Mouse (Mus musculus): ENCODE measurements around the gene Cyp4f16. TPM values are rescaled to one million over a fixed set of nuclear protein-coding genes. Genes with fewer than 3 reads are reported as not detected.
"Not testable (repeated sequence)": the region's sequence is repeated elsewhere in the genome, so short reads cannot be mapped to it uniquely, and the experiment has no call there.

Gene Cyp4f16
- polyA plus RNA-seq, 1 experiment: 8.1 TPM

DNA sequence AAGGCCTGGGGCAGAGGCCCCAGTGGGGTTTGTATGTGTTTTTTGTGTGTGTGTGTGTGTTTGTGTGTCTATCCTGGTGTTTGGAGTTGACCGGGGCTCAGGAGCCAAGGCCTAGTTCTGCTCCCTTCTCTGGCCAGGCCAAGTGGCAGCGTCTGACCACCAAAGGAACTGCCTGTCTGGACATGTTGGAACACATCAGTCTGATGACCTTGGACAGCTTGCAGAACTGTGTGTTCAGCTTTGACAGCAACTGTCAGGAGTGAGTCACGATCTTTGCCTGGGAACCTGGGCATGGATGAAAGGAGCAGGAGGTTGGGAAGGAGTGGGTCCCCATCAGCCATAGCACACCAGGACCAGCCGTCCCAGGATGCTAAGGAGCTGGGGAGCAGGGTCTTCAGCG is 14.4 kb upstream of the Cyp4f16 start:
- no peak overlapping the region for H3K4me3 ChIP-seq (ENCODE audit: insufficient read depth, low read length)
- TF ChIP-seq CTCF (IDR thresholded peaks at IDR 0.05; ENCODE audit: extremely low read depth, insufficient read depth, low read length) (no peak), POLR2A (IDR thresholded peaks at IDR 0.05; ENCODE audit: extremely low read depth, insufficient read depth, low read length) (no peak)
- H3K27ac ChIP-seq (ENCODE audit: insufficient read depth, low read length): no peak overlapping the region
- H3K4me1 ChIP-seq (ENCODE audit: control insufficient read depth, insufficient read depth, low read length): no peaks in the 10 kb centered on the region

DNA sequence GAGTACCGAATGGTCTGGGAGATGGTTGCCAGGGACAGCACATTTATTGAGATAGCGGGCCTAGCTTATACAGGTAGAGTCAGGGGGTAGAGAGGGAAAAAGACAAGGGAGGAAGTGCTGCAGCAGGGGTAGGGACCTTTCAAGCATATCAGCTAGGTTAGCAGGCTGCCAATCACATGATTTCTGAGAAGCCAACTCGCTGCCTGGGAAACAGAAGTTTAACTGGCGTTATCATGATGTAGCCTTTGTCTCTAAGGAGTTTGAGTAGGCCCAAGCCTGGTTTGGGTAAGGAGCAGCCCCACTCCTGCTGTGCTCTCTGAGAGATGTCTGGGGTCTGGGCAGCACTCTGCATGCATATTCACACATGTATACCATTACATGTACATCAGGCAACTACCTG is 14.0 kb upstream of the Cyp4f16 start:
- no peak overlapping the region for H3K27ac ChIP-seq (ENCODE audit: insufficient read depth, low read length)
- TF ChIP-seq CTCF (IDR thresholded peaks at IDR 0.05; ENCODE audit: extremely low read depth, insufficient read depth, low read length): no peak
- TF ChIP-seq POLR2A (IDR thresholded peaks at IDR 0.05; ENCODE audit: extremely low read depth, insufficient read depth, low read length): no peak
- no peak overlapping the region for H3K4me3 ChIP-seq (ENCODE audit: insufficient read depth, low read length)
- no peaks in the 10 kb centered on the region for H3K4me1 ChIP-seq (ENCODE audit: control insufficient read depth, insufficient read depth, low read length)

DNA sequence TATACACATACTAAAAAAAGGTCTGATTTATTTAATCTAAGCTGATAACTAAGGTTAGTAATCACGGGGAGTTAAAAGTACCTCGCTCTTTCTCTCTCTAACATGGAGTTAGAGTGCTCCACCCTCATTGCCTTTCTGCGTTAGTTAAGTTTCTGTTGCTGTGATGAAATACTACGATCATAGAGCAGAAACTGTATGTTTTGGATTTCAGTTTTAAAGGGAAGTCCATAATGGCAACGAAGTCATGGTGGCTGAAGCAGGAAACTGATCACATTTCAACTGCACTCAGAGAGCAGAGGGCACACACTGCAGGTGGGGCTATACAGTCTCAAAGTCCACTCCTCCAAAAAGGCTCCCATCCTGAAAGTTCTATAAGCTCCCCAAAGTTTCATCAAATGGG is 13.5 kb upstream of the Cyp4f16 start:
- Histone ChIP-seq H3K4me1 (ENCODE audit: control insufficient read depth, insufficient read depth, low read length) (no peaks in the 10 kb centered on the region), H3K27ac (ENCODE audit: insufficient read depth, low read length) (no peak overlapping the region), H3K4me3 (ENCODE audit: insufficient read depth, low read length) (no peak overlapping the region)
- TF ChIP-seq POLR2A (IDR thresholded peaks at IDR 0.05; ENCODE audit: extremely low read depth, insufficient read depth, low read length) (no peak), CTCF (IDR thresholded peaks at IDR 0.05; ENCODE audit: extremely low read depth, insufficient read depth, low read length) (no peak)

DNA sequence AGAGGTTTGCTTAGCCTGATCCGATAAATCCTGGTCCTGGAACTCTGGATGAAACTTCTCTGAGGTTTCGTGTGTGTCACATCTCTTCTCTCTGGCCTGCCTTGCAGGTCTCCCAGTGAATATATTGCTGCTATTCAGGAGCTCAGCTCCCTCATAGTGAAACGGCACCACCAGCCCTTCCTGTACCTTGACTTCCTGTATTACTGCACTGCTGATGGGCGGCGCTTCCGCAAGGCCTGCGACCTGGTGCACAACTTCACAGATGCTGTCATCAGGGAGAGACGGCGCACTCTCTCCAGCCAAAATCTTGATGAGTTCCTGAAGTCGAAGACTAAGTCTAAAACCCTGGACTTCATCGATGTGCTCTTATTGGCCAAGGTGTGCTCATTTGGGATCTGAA is 12.5 kb upstream of the Cyp4f16 start:
- no peaks in the 10 kb centered on the region for H3K4me1 ChIP-seq (ENCODE audit: control insufficient read depth, insufficient read depth, low read length)
- no peak for TF ChIP-seq POLR2A (IDR thresholded peaks at IDR 0.05; ENCODE audit: extremely low read depth, insufficient read depth, low read length)
- no peak for TF ChIP-seq CTCF (IDR thresholded peaks at IDR 0.05; ENCODE audit: extremely low read depth, insufficient read depth, low read length)
- no peak overlapping the region for H3K27ac ChIP-seq (ENCODE audit: insufficient read depth, low read length)
- no peak overlapping the region for H3K4me3 ChIP-seq (ENCODE audit: insufficient read depth, low read length)

DNA sequence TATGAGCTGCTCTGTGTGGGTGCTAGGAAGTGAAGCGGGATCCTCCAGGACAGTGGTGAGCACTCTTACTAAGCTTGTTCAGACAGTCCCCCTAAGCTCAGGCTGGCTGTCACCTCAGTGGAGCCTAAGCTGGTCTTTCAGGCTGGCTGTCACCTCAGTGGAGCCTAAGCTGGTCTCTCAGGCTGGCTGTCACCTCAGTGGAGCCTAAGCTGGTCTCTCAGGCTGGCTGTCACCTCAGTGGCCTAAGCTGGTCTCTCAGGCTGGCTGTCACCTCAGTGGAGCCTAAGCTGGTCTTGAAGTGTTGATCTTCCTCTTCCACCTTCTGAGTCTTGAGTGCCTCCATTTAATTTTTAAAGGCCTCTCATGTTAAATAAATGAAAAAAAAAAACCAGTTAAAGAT is 10.0 kb upstream of the Cyp4f16 start:
- H3K4me1 ChIP-seq (ENCODE audit: control insufficient read depth, insufficient read depth, low read length); H3K27ac ChIP-seq (ENCODE audit: insufficient read depth, low read length); H3K4me3 ChIP-seq (ENCODE audit: insufficient read depth, low read length): not testable (repeated sequence)

DNA sequence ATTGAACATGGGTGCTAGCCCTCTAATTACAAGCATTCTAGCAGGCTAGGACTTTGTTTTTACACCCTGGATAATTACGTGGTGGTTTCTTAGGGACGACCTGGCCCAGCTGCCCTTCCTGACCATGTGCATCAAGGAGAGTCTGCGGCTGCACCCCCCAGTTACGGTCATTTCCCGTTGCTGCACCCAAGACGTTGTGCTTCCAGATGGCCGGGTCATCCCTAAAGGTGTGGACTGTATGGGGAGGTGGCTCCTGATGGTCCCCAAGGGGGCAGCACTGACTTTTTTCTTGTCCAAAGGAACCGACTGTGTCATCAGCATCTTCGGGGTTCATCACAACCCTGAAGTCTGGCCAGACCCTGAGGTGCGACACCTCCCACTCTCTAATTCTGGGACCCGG is 8.6 kb upstream of the Cyp4f16 start:
- Histone ChIP-seq H3K4me1 (ENCODE audit: control insufficient read depth, insufficient read depth, low read length) (no peaks in the 10 kb centered on the region), H3K4me3 (ENCODE audit: insufficient read depth, low read length) (no peak overlapping the region), H3K27ac (ENCODE audit: insufficient read depth, low read length) (no peak overlapping the region)
- no peak for TF ChIP-seq POLR2A (IDR thresholded peaks at IDR 0.05; ENCODE audit: extremely low read depth, insufficient read depth, low read length)
- no peak for TF ChIP-seq CTCF (IDR thresholded peaks at IDR 0.05; ENCODE audit: extremely low read depth, insufficient read depth, low read length)

DNA sequence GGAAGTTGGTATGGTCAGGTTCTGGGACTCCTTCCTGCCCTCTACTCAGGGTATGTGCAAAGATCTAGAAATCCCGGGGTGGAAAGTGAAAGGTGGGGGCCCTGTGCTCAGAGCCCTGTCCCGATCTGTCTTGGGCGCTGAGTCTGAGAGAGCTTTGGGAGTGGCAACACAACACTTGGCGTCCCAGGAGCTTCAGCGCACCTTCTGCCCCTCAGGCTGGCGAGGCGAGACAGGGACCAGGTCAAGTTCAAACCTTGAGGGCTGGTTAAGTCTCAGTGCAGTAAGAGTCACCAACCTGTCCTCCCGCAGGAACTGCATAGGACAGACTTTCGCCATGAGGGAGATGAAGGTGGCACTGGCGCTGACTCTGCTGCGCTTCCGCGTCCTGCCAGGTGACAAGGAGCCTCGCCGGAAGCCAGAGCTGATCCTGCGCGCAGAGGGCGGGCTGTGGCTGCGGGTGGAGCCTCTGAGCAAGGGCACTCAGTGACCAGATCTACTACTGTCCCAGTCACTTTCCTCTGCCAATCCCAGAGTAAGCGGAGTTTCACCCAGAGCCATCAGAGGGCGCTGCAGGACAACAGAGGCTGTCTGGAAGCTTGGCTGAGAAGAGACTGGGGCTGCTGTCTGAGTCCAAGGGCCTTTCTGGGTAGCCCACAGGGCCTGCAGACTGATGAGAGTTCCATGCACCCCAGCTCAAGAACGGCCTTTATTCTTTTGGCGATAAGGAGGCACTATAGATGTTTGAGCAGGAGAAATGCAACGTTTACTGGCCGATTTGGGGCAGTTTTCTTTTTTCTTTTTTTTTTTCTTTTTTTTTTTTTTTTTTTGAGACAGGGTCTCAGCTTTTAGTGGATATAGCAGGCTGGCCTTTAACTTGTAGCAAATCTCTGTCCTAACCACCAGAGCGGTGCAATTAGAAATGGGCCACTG is 7.7 kb upstream of the Cyp4f16 start:
- Histone ChIP-seq H3K4me3 (ENCODE audit: insufficient read depth, low read length) (no peak overlapping the region), H3K27ac (ENCODE audit: insufficient read depth, low read length) (no peak overlapping the region)

DNA sequence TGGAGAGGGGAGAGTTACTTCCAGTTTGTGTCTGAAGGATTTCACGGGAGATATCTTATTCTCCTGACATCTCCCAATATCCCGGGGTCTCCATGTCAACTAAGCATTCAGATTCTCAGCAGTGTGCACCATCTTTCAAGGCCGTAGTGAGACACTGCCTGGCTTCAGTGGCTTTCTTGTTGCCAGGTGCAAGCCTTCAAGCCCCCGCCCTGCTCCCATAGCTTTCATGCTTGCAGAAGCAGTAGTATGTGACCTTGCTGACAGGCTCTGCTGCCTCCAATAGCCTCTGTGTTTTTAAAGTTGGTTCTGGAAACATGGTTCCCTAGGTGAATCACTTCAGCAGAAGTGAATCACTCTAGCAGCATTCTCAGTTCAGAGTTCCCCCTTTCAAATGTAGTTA is 4.0 kb upstream of the Cyp4f16 start:
- not testable (repeated sequence) for H3K4me1 ChIP-seq (ENCODE audit: control insufficient read depth, insufficient read depth, low read length); H3K27ac ChIP-seq (ENCODE audit: insufficient read depth, low read length); H3K4me3 ChIP-seq (ENCODE audit: insufficient read depth, low read length)

More for the DNA sequence above, 7.7 kb upstream of the Cyp4f16 start:
- TF ChIP-seq POLR2A (IDR thresholded peaks at IDR 0.05; ENCODE audit: extremely low read depth, insufficient read depth, low read length) (no peak), CTCF (IDR thresholded peaks at IDR 0.05; ENCODE audit: extremely low read depth, insufficient read depth, low read length) (peak; percentile 82)
- H3K4me1 ChIP-seq (ENCODE audit: control insufficient read depth, insufficient read depth, low read length): no peaks in the 10 kb centered on the region

DNA sequence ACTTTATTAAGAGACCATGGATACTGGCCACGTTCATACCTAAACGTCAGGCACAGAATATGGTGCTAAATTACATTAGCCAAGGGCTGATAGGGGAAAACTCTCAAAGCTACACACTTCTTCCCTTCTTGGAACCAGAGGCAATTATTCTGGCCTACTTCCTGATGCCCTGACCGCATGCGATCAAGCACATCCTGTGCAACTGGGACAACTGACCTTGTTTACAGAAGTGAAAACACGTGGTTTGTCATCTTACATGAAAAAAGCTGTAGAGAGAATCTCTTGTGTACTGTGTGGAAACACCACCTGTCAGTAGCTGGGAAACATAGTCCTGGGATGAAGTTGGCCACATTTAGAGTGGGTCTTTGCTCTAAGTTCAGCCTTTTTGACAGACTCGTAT is 2.3 kb upstream of the Cyp4f16 start:
- no peaks in the 10 kb centered on the region for H3K4me1 ChIP-seq (ENCODE audit: control insufficient read depth, insufficient read depth, low read length)
- no peak overlapping the region for H3K4me3 ChIP-seq (ENCODE audit: insufficient read depth, low read length)
- no peak overlapping the region for H3K27ac ChIP-seq (ENCODE audit: insufficient read depth, low read length)
- TF ChIP-seq CTCF (IDR thresholded peaks at IDR 0.05; ENCODE audit: extremely low read depth, insufficient read depth, low read length): no peak
- no peak for TF ChIP-seq POLR2A (IDR thresholded peaks at IDR 0.05; ENCODE audit: extremely low read depth, insufficient read depth, low read length)

DNA sequence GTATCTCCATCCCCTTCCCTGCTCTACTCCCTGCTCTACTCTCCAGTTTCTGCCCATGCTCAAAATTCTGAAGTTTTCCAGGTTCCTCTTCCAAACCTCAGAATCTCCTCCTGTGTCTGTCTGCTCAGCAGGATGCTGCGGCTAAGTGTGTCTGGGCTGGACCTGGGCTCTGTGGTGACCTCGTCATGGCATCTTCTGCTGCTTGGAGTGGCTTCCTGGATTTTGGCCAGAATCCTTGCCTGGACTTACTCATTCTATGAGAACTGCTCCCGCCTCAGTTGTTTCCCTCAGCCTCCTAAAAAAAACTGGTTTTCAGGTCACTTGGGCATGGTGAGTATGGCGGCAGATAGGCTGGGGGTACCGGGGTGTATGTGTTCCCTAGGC is 501 bp downstream of the Cyp4f16 start:
- no peaks in the 10 kb centered on the region for H3K4me1 ChIP-seq (ENCODE audit: control insufficient read depth, insufficient read depth, low read length)
- H3K27ac ChIP-seq (ENCODE audit: insufficient read depth, low read length): no peak overlapping the region
- H3K4me3 ChIP-seq (ENCODE audit: insufficient read depth, low read length): peak overlapping the region; percentile 36; the same call in 1 of the 2 replicates
- TF ChIP-seq POLR2A (IDR thresholded peaks at IDR 0.05; ENCODE audit: extremely low read depth, insufficient read depth, low read length) (no peak), CTCF (IDR thresholded peaks at IDR 0.05; ENCODE audit: extremely low read depth, insufficient read depth, low read length) (no peak)

DNA sequence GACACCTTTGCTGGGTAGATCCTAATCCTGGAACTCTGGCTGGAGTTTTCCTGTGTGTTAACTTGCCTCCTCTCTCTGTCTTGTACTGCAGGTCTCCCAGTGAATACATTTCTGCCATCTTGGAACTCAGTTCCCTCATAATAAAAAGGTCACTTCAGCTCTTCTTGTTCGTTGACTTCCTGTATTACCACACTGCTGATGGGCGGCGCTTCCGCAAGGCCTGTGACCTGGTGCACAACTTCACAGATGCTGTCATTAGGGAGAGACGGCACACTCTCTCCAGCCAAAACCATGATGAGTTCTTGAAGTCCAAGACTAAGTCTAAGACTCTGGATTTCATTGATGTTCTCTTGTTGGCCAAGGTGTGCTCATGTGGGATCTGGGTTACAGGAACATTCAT is 8.4 kb downstream of the Cyp4f16 start:
- not testable (repeated sequence) for H3K27ac ChIP-seq (ENCODE audit: insufficient read depth, low read length); H3K4me3 ChIP-seq (ENCODE audit: insufficient read depth, low read length); H3K4me1 ChIP-seq (ENCODE audit: control insufficient read depth, insufficient read depth, low read length)

DNA sequence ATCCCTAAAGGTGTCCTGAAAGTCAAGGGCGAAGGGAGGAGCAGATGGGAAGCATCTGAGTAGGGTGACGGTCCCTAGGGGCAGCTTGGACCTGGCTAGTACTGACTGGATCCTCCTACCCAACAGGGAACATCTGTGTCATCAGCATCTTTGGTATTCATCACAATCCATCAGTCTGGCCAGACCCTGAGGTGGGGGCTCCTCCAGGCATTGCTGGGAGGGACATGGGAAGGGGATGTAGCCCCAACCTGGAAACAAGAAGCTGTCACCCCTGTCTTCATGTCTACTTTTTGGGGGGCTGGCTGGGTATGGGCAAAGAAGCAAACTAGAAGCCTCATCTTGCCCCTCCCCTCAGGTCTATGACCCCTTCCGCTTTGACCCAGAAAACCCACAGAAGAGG is 14.0 kb downstream of the Cyp4f16 start:
- not testable (repeated sequence) for H3K4me1 ChIP-seq (ENCODE audit: control insufficient read depth, insufficient read depth, low read length); H3K27ac ChIP-seq (ENCODE audit: insufficient read depth, low read length)
- H3K4me3 ChIP-seq (ENCODE audit: insufficient read depth, low read length): peak overlapping the region; percentile 31; the same call in 1 of the 2 replicates
